Mouse (Mus musculus) liver, postnatal 0 days (tissue): ENCODE results near the gene Csnk1g2.

Experiments
- CTCF ChIP-seq: sonication (generic); IDR thresholded peaks from 2 replicates; pipeline ENCODE4 v1.5.1; 2016; ENCODE audit warnings: antibody characterized with exemption, low read depth
- EP300 ChIP-seq: IDR thresholded peaks from 2 replicates; pipeline ENCODE4 v1.6.1; 2016; ENCODE audit warnings: antibody characterized with exemption, low read depth, mild to moderate bottlenecking

DNA sequence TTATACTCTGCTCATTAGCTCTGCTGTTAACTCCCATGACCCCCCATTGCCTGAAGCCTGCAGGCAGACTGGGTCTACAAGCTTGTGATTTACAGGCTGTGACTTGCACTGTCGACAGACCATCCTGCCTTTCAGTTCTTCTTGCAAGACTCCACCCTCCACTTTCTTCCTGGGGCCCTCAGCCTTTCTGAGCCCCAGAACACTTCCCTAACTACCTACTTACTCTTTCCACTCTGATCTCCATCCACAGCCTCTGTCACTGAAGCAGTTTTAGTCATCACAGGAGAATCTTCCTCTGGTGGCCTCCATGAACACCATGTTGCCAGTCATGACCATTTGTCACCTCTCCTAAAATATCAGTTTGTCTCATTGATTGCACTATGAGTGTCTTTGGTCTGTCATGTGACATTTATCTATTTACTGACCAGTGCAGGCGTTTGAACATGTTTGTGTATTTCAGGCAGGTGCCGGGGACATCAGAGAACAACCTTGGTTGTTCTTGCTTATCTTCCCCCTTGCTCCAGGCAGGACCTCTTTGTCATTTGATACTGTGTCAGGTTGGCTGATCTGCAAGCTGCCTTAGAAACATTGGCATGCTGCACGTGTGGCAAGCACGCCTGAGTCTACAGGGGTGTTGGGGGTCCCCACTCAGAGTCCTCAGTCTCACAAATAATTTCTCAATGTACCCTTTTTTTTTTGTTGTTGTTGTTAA, 41.0 kb downstream of the Csnk1g2 start:
- TF ChIP-seq EP300 (no peak; the same call in 1 of the 2 replicates), CTCF (no peak)
